Comparison of ENCODE assay signal across 12 mouse cellular contexts in genomic region chr16:10974939-10975338, GRCm38 (mm10).
DNase-seq lines count a peak whose midpoint lies in the region; ATAC-seq and TF ChIP-seq lines count a peak whose summit lies in the region.
"Had no signal": no experiment of that assay in that cellular context is flagged by ENCODE, and none has a peak within 500 bp of the region (broad histone marks: within the 10 kb centered on the region; RNA-seq: fewer than 3 reads in every experiment).

No protein-coding gene starts in this region.

- peak; percentile 89 for DNase-seq in gastrocnemius, postnatal 10 days
- no peak for DNase-seq in gastrocnemius, adult 2 months
- DNase-seq in midbrain, embryonic 10.5 days (ENCODE audit: low spot score), result no peak
- no peak for DNase-seq in midbrain, embryonic 14.5 days
- no peak for DNase-seq in adipocyte (ENCODE audit: low spot score)
- no peak for DNase-seq in thymus, postnatal 0 days (ENCODE audit: low spot score)
- DNase-seq: heart, postnatal 10 days; lung, postnatal 14 days; thymus, postnatal 36 days had no signal

- ATAC-seq in midbrain, embryonic 16.5 days, result no peak
- ATAC-seq in erythroblast, adult 5-6 weeks (replicated peaks; ENCODE audit: low FRiP score, poor library complexity, severe bottlenecking), result 0 out of 2 replicates have a peak, but pooled peaks have one; percentile 68
- ATAC-seq in midbrain, embryonic 14.5 days (ENCODE audit: low FRiP score, low TSS enrichment), result peak; percentile 75; the same call in 1 of the 2 replicates

- peaks cover 61% of the 10 kb centered on the region for H3K4me1 ChIP-seq in midbrain, embryonic 10.5 days
- H3K4me1 ChIP-seq in midbrain, embryonic 16.5 days (ENCODE audit: control insufficient read depth, insufficient read depth, low read length), result 0 out of 2 replicates have a peak, but pooled peaks cover 2% of the 10 kb centered on the region
- no peaks in the 10 kb centered on the region for H3K4me1 ChIP-seq in midbrain, embryonic 14.5 days (ENCODE audit: control insufficient read depth, insufficient read depth, low read length)

- H3K36me3 ChIP-seq in midbrain, embryonic 10.5 days, result peaks cover 21% of the 10 kb centered on the region
- H3K36me3 ChIP-seq in midbrain, embryonic 16.5 days (ENCODE audit: control insufficient read depth, insufficient read depth, low read length), result no peaks in the 10 kb centered on the region
- no peaks in the 10 kb centered on the region for H3K36me3 ChIP-seq in midbrain, embryonic 14.5 days (ENCODE audit: control insufficient read depth, insufficient read depth, low read length)
- H3K36me3 ChIP-seq: neural tube, embryonic 13.5 days had no signal

- no peaks in the 10 kb centered on the region for H3K9me3 ChIP-seq in midbrain, embryonic 10.5 days (replicated peaks)
- H3K9me3 ChIP-seq in midbrain, embryonic 16.5 days (replicated peaks; ENCODE audit: control insufficient read depth, low read length, poor library complexity, severe bottlenecking), result peaks cover 3% of the 10 kb centered on the region; the same call in 1 of the 2 replicates
- H3K9me3 ChIP-seq in midbrain, embryonic 14.5 days (ENCODE audit: control insufficient read depth, low read length), result 0 out of 2 replicates have a peak, but pooled peaks cover 3% of the 10 kb centered on the region
- H3K9me3 ChIP-seq: neural tube, embryonic 13.5 days had no signal

- intact Hi-C loops in gastrocnemius, adult 2 months (cut with DNase I), result no loop called here

- WGBS in midbrain, embryonic 10.5 days, result 68% methylated on average over 5 of the region's 5 CpGs
- WGBS in midbrain, embryonic 16.5 days, result 80% methylated on average over 5 of the region's 5 CpGs
- WGBS in midbrain, embryonic 14.5 days, result 84% methylated on average over 5 of the region's 5 CpGs

- no peak overlapping the region for H3K4me2 ChIP-seq in midbrain, embryonic 16.5 days (ENCODE audit: low read length)
- no peak overlapping the region for H3K4me2 ChIP-seq in midbrain, embryonic 14.5 days (ENCODE audit: low read length)
- H3K4me2 ChIP-seq: neural tube, embryonic 13.5 days had no signal

- H3K27ac ChIP-seq in gastrocnemius, adult 2 months, result no peak overlapping the region
- peak overlapping the region; percentile 68; the same call in 1 of the 2 replicates for H3K27ac ChIP-seq in midbrain, embryonic 10.5 days (replicated peaks)
- no peak overlapping the region for H3K27ac ChIP-seq in midbrain, embryonic 16.5 days (ENCODE audit: low read length)
- no peak overlapping the region for H3K27ac ChIP-seq in midbrain, embryonic 14.5 days (replicated peaks; ENCODE audit: low read depth, low read length)

- no peak overlapping the region for H3K4me3 ChIP-seq in gastrocnemius, adult 2 months
- H3K4me3 ChIP-seq in midbrain, embryonic 10.5 days, result no peak overlapping the region
- H3K4me3 ChIP-seq in midbrain, embryonic 16.5 days (ENCODE audit: low read depth, low read length), result no peak overlapping the region
- no peak overlapping the region for H3K4me3 ChIP-seq in midbrain, embryonic 14.5 days (replicated peaks; ENCODE audit: low read depth, low read length)
- H3K4me3 ChIP-seq: neural tube, embryonic 13.5 days had no signal

- TF ChIP-seq CTCF in gastrocnemius, adult 2 months (IDR thresholded peaks at IDR 0.05), result no peak

- no peaks in the 10 kb centered on the region for H3K27me3 ChIP-seq in midbrain, embryonic 10.5 days (ENCODE audit: low read depth, poor library complexity, severe bottlenecking)
- no peaks in the 10 kb centered on the region for H3K27me3 ChIP-seq in midbrain, embryonic 16.5 days (ENCODE audit: control insufficient read depth, insufficient read depth, low read depth, low read length)
- no peaks in the 10 kb centered on the region for H3K27me3 ChIP-seq in midbrain, embryonic 14.5 days (ENCODE audit: control insufficient read depth, insufficient read depth, low read length)
- H3K27me3 ChIP-seq: neural tube, embryonic 13.5 days had no signal

- H3K9ac ChIP-seq in midbrain, embryonic 16.5 days (ENCODE audit: low read depth, low read length), result no peak overlapping the region
- no peak overlapping the region for H3K9ac ChIP-seq in midbrain, embryonic 14.5 days (replicated peaks; ENCODE audit: low read length)
- H3K9ac ChIP-seq: neural tube, embryonic 13.5 days had no signal
